Mouse (Mus musculus): ENCODE data around the gene Tcf7l2. TPM values are rescaled to one million over a fixed set of nuclear protein-coding genes. Genes with fewer than 3 reads are reported as not detected.

The Tcf7l2 gene
- total RNA-seq, 1 experiment = 3.0 TPM

DNA sequence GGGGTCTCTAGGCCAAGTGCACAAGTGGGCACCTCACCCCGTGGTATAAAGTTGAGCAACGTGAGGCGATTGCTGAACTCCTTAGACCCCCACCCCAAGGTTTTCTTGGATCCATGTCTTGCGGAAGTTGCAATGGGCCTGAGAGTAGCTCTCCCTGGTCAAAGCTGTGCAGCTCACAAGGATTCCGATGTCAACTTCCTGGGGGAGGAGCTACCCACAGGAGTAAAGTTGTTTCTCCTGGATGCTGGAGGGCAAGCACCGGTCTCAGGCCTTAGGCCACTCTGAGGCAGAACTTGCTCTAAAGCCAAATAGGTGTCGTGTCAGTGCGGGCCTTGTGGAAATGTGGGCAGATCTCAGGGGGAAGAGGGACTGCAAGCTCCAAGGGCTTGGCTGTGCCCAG lies 12.2 kb upstream of the Tcf7l2 start:
- in situ Hi-C loops (cut with MboI; ENCODE audit: low sequenced_read_pairs in 2 of 2, unreplicated experiment in 2 of 2) = no loop called here
- peak overlapping the region; percentile 53 to 61 for H3K4me3 ChIP-seq (ENCODE audit: insufficient read depth in 1 of 2, low read depth in 1 of 2, low read length in 2 of 2, poor library complexity in 1 of 2, severe bottlenecking in 1 of 2)
- peak overlapping the region; percentile 5; the same call in 1 of the 2 replicates for H3K27ac ChIP-seq (ENCODE audit: insufficient read depth, low read depth, low read length, poor library complexity, severe bottlenecking)
- peak overlapping the region; percentile 72 for H3K9ac ChIP-seq (ENCODE audit: insufficient read depth, low read depth, low read length, poor library complexity, severe bottlenecking)
- no peaks in the 10 kb centered on the region for H3K9me3 ChIP-seq (ENCODE audit: control insufficient read depth, insufficient read depth, low read depth, low read length)
- no peaks in the 10 kb centered on the region for H3K36me3 ChIP-seq (ENCODE audit: control insufficient read depth, insufficient read depth, low read length, poor library complexity, severe bottlenecking)
- peaks cover 0 to 14% of the 10 kb centered on the region in 2 experiments; a peak in 2 of 4 replicates for H3K4me1 ChIP-seq (ENCODE audit: control insufficient read depth in 2 of 2, insufficient read depth in 2 of 2, low read length in 2 of 2, poor library complexity in 1 of 2)
- TF ChIP-seq MAFK (IDR thresholded peaks at IDR 0.05; ENCODE audit: insufficient read depth, low read depth, low read length) (no peak), CHD2 (IDR thresholded peaks at IDR 0.05; ENCODE audit: low read depth, low read length) (no peak), ZNF384 (IDR thresholded peaks at IDR 0.05; ENCODE audit: low read depth, low read length) (no peak), HCFC1 (IDR thresholded peaks at IDR 0.05; ENCODE audit: borderline replicate concordance, insufficient read depth, low read length) (no peak), ZC3H11A (IDR thresholded peaks at IDR 0.05; ENCODE audit: borderline replicate concordance, low read depth, low read length) (no peak)
- DNase-seq (ENCODE audit: low read depth, low spot score) = no peak

DNA sequence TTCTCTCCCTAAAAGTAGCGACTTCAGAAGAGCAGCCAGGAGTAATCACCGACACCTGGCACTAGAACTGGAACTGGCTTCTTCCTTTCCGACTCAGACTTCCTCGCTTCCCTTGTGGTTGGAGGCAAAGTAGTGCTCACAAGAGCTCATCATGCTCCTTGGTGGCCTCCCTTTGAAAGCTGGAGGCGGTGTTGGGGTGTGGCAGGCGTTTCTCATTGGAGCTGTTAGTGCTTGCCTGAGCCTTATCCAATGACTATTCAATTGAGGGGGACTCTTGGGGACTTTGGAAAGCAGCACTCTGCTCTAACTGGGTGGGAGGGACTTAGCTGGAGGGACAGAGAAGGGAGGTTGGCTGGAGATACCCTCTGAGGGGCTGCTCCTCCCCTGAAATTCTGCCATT lies 9.1 kb upstream of the Tcf7l2 start:
- no peaks in the 10 kb centered on the region for H3K36me3 ChIP-seq (ENCODE audit: control insufficient read depth, insufficient read depth, low read length, poor library complexity, severe bottlenecking)
- no peak overlapping the region for H3K27ac ChIP-seq (ENCODE audit: insufficient read depth, low read depth, low read length, poor library complexity, severe bottlenecking)
- H3K9me3 ChIP-seq (ENCODE audit: control insufficient read depth, insufficient read depth, low read depth, low read length) = no peaks in the 10 kb centered on the region
- H3K4me3 ChIP-seq (ENCODE audit: insufficient read depth in 1 of 2, low read depth in 1 of 2, low read length in 2 of 2, poor library complexity in 1 of 2, severe bottlenecking in 1 of 2) = no peak overlapping the region
- peaks cover 6 to 15% of the 10 kb centered on the region in 2 experiments; a peak in 2 of 4 replicates for H3K4me1 ChIP-seq (ENCODE audit: control insufficient read depth in 2 of 2, insufficient read depth in 2 of 2, low read length in 2 of 2, poor library complexity in 1 of 2)
- in situ Hi-C loops (cut with MboI; ENCODE audit: low sequenced_read_pairs in 2 of 2, unreplicated experiment in 2 of 2) = no loop called here
- DNase-seq (ENCODE audit: low read depth, low spot score) = no peak
- H3K9ac ChIP-seq (ENCODE audit: insufficient read depth, low read depth, low read length, poor library complexity, severe bottlenecking) = no peak overlapping the region
- TF ChIP-seq CHD2 (IDR thresholded peaks at IDR 0.05; ENCODE audit: low read depth, low read length) (no peak), ZC3H11A (IDR thresholded peaks at IDR 0.05; ENCODE audit: borderline replicate concordance, low read depth, low read length) (no peak), MAFK (IDR thresholded peaks at IDR 0.05; ENCODE audit: insufficient read depth, low read depth, low read length) (no peak), ZNF384 (IDR thresholded peaks at IDR 0.05; ENCODE audit: low read depth, low read length) (no peak), HCFC1 (IDR thresholded peaks at IDR 0.05; ENCODE audit: borderline replicate concordance, insufficient read depth, low read length) (no peak)

DNA sequence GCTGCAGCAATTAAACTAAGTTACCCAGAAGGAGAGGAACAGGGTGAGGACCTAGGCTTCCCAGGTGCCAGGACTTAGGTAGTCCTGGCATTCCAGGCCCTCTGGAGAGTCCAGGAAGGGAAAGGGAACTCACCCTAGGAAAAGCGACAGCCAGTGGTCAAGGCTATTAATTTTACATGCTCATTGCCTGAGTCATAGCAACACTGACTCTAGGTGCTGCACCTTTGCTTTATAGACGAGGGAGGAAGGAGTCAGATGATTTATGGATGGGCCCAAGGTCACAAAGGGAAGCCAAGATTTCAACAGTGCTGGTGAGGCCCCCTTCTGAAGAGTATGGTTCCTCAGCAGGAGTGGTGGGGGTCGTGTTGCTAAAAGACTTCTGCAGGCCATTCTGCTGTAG lies 8.6 kb upstream of the Tcf7l2 start:
- no peak overlapping the region for H3K9ac ChIP-seq (ENCODE audit: insufficient read depth, low read depth, low read length, poor library complexity, severe bottlenecking)
- TF ChIP-seq ZNF384 (IDR thresholded peaks at IDR 0.05; ENCODE audit: low read depth, low read length) = no peak
- no peak for TF ChIP-seq HCFC1 (IDR thresholded peaks at IDR 0.05; ENCODE audit: borderline replicate concordance, insufficient read depth, low read length)
- TF ChIP-seq MAFK (IDR thresholded peaks at IDR 0.05; ENCODE audit: insufficient read depth, low read depth, low read length) = no peak
- no peak for TF ChIP-seq ZC3H11A (IDR thresholded peaks at IDR 0.05; ENCODE audit: borderline replicate concordance, low read depth, low read length)
- TF ChIP-seq CHD2 (IDR thresholded peaks at IDR 0.05; ENCODE audit: low read depth, low read length) = no peak
- in situ Hi-C loops (cut with MboI; ENCODE audit: low sequenced_read_pairs in 2 of 2, unreplicated experiment in 2 of 2) = no loop called here
- H3K27ac ChIP-seq (ENCODE audit: insufficient read depth, low read depth, low read length, poor library complexity, severe bottlenecking) = no peak overlapping the region
- no peaks in the 10 kb centered on the region for H3K9me3 ChIP-seq (ENCODE audit: control insufficient read depth, insufficient read depth, low read depth, low read length)
- H3K4me1 ChIP-seq (ENCODE audit: control insufficient read depth in 2 of 2, insufficient read depth in 2 of 2, low read length in 2 of 2, poor library complexity in 1 of 2) = peaks cover 6 to 15% of the 10 kb centered on the region in 2 experiments; a peak in 2 of 4 replicates
- DNase-seq (ENCODE audit: low read depth, low spot score) = no peak
- no peaks in the 10 kb centered on the region for H3K36me3 ChIP-seq (ENCODE audit: control insufficient read depth, insufficient read depth, low read length, poor library complexity, severe bottlenecking)
- no peak overlapping the region for H3K4me3 ChIP-seq (ENCODE audit: insufficient read depth in 1 of 2, low read depth in 1 of 2, low read length in 2 of 2, poor library complexity in 1 of 2, severe bottlenecking in 1 of 2)

DNA sequence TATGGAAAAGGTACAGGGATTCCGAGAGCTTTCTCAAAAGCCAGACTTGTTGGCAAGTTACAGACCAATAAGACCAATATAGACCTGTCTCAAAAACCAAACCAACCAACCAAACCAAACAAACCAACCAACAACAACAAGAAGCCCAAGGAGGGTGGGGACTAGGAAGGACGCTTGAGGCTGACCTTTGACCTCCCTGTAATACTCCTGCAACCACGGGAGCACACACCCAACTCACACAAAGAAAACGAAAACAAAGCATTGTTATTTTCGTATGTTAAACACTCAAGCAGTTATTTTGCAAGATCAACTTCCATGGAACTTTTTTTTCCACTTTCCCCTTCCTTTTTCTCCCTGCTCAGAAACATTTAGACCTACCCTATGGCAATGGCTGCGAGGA lies 5.6 kb upstream of the Tcf7l2 start:
- Histone ChIP-seq H3K9ac (ENCODE audit: insufficient read depth, low read depth, low read length, poor library complexity, severe bottlenecking) (no peak overlapping the region), H3K4me3 (ENCODE audit: insufficient read depth in 1 of 2, low read depth in 1 of 2, low read length in 2 of 2, poor library complexity in 1 of 2, severe bottlenecking in 1 of 2) (no peak overlapping the region), H3K9me3 (ENCODE audit: control insufficient read depth, insufficient read depth, low read depth, low read length) (no peaks in the 10 kb centered on the region), H3K27ac (ENCODE audit: insufficient read depth, low read depth, low read length, poor library complexity, severe bottlenecking) (no peak overlapping the region), H3K4me1 (ENCODE audit: control insufficient read depth in 2 of 2, insufficient read depth in 2 of 2, low read length in 2 of 2, poor library complexity in 1 of 2) (peaks cover 6 to 19% of the 10 kb centered on the region in 2 experiments; a peak in 2 of 4 replicates), H3K36me3 (ENCODE audit: control insufficient read depth, insufficient read depth, low read length, poor library complexity, severe bottlenecking) (no peaks in the 10 kb centered on the region)
- in situ Hi-C loops (cut with MboI; ENCODE audit: low sequenced_read_pairs in 2 of 2, unreplicated experiment in 2 of 2) = no loop called here
- no peak for DNase-seq (ENCODE audit: low read depth, low spot score)
- TF ChIP-seq MAFK (IDR thresholded peaks at IDR 0.05; ENCODE audit: insufficient read depth, low read depth, low read length) = no peak
- TF ChIP-seq HCFC1 (IDR thresholded peaks at IDR 0.05; ENCODE audit: borderline replicate concordance, insufficient read depth, low read length) = no peak
- TF ChIP-seq ZNF384 (IDR thresholded peaks at IDR 0.05; ENCODE audit: low read depth, low read length) = no peak
- no peak for TF ChIP-seq ZC3H11A (IDR thresholded peaks at IDR 0.05; ENCODE audit: borderline replicate concordance, low read depth, low read length)
- no peak for TF ChIP-seq CHD2 (IDR thresholded peaks at IDR 0.05; ENCODE audit: low read depth, low read length)

DNA sequence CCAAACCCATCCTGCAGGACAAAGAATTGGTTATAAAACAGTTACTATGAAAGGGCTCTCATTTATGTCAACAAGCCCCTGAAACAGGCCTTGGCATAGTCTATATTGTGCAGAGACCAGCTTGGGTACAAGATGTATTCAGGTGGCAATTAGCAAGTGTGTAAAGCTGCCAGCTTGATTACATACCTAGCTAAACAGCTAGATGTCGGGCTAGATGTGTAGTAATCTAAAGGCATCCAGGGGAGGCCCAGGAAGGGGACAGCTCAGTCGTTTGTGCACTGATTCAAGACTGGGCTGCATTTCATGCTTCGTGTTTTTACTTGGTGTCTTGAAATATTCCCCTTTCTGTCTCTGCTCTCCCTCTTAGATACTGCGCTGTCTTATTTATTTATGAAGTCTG lies 1.9 kb upstream of the Tcf7l2 start:
- Histone ChIP-seq H3K27ac (ENCODE audit: insufficient read depth, low read depth, low read length, poor library complexity, severe bottlenecking) (no peak overlapping the region), H3K4me3 (ENCODE audit: insufficient read depth in 1 of 2, low read depth in 1 of 2, low read length in 2 of 2, poor library complexity in 1 of 2, severe bottlenecking in 1 of 2) (no peak overlapping the region), H3K9me3 (ENCODE audit: control insufficient read depth, insufficient read depth, low read depth, low read length) (no peaks in the 10 kb centered on the region), H3K36me3 (ENCODE audit: control insufficient read depth, insufficient read depth, low read length, poor library complexity, severe bottlenecking) (no peaks in the 10 kb centered on the region), H3K4me1 (ENCODE audit: control insufficient read depth in 2 of 2, insufficient read depth in 2 of 2, low read length in 2 of 2, poor library complexity in 1 of 2) (peaks cover 6% of the 10 kb centered on the region in 2 experiments; a peak in 3 of 4 replicates), H3K9ac (ENCODE audit: insufficient read depth, low read depth, low read length, poor library complexity, severe bottlenecking) (no peak overlapping the region)
- TF ChIP-seq ZNF384 (IDR thresholded peaks at IDR 0.05; ENCODE audit: low read depth, low read length) = no peak
- TF ChIP-seq HCFC1 (IDR thresholded peaks at IDR 0.05; ENCODE audit: borderline replicate concordance, insufficient read depth, low read length) = no peak
- no peak for TF ChIP-seq ZC3H11A (IDR thresholded peaks at IDR 0.05; ENCODE audit: borderline replicate concordance, low read depth, low read length)
- TF ChIP-seq MAFK (IDR thresholded peaks at IDR 0.05; ENCODE audit: insufficient read depth, low read depth, low read length) = no peak
- no peak for TF ChIP-seq CHD2 (IDR thresholded peaks at IDR 0.05; ENCODE audit: low read depth, low read length)
- in situ Hi-C loops (cut with MboI; ENCODE audit: low sequenced_read_pairs in 2 of 2, unreplicated experiment in 2 of 2) = no loop called here
- no peak for DNase-seq (ENCODE audit: low read depth, low spot score)

All from ES-E14 (cell line).